Mouse (Mus musculus) midbrain, embryonic 12.5 days (tissue): ENCODE measurements around the gene Olfr769. TPM values are rescaled to one million over a fixed set of nuclear protein-coding genes. Genes with fewer than 3 reads are reported as not detected.
"Not testable (repeated sequence)": the region's sequence is repeated elsewhere in the genome, so short reads cannot be mapped to it uniquely, and the experiment has no call there.

Source experiments
- ATAC-seq: fragments of 200-750 bp; cut with Nextera tagmentation; 2 replicates; pipeline ENCODE4 v1.8.0; 2017; ENCODE audit warnings: low read depth, moderate TSS enrichment, moderate library complexity; ENCODE audit not compliant: low FRiP score
- H3K27ac ChIP-seq: fragments of 300-500 bp; sonication (generic); replicated peaks from 2 replicates; pipeline ENCODE4 v1.5.1; 2016; ENCODE audit warnings: mild to moderate bottlenecking
- H3K27me3 ChIP-seq: fragments of 300-500 bp; sonication (generic); 2 replicates; pipeline ENCODE4 v1.6.1; 2016; ENCODE audit warnings: mild to moderate bottlenecking
- H3K36me3 ChIP-seq: fragments of 300-500 bp; sonication (generic); 2 replicates; pipeline ENCODE4 v1.6.1; 2016
- H3K4me1 ChIP-seq: fragments of 300-500 bp; sonication (generic); 2 replicates; pipeline ENCODE4 v1.6.1; 2016
- H3K4me2 ChIP-seq: fragments of 300-500 bp; sonication (generic); replicated peaks from 2 replicates; pipeline ENCODE4 v1.6.1; 2016; ENCODE audit warnings: mild to moderate bottlenecking, moderate library complexity
- H3K4me3 ChIP-seq: fragments of 300-500 bp; sonication (generic); 2 replicates; pipeline ENCODE4 v1.5.1; 2016; ENCODE audit warnings: mild to moderate bottlenecking
- H3K9ac ChIP-seq: fragments of 300-500 bp; sonication (generic); replicated peaks from 2 replicates; pipeline ENCODE4 v1.6.1; 2016; ENCODE audit warnings: mild to moderate bottlenecking, moderate library complexity
- H3K9me3 ChIP-seq: fragments of 300-500 bp; sonication (generic); 2 replicates; pipeline ENCODE4 v1.6.1; 2016; ENCODE audit warnings: mild to moderate bottlenecking
- WGBS: fragments of 180-500 bp; shearing (Covaris S2); methylation state at CpG from one replicate; pipeline ENCODE4 v1.1.7; 2016; 5-methylcytosine and 5-hydroxymethylcytosine counted together
- polyA plus RNA-seq: library from polyadenylated mRNA; unstranded; fragments of >200 nt; fragmentation: Nextera tagmentation; extraction: Ambion mirVana; gene quantifications from 2 replicates; pipeline ENCODE4 v1.2.1, GENCODE M21; 2016

The Olfr769 gene
- not detected in 2 replicates for polyA plus RNA-seq

GRCm38 (mm10) chr10:129117761-129118160 is at the start of gene Olfr769:
Olfr769 (minus strand) TSS chr10:129117861.
- Histone ChIP-seq H3K4me2 (no peak within 1 kb of the TSS), H3K4me3 (no peak within 1 kb of the TSS), H3K9me3 (no peaks in the 10 kb centered on the region), H3K27me3 (no peaks in the 10 kb centered on the region), H3K4me1 (no peaks in the 10 kb centered on the region), H3K9ac (no peak within 1 kb of the TSS), H3K27ac (no peak within 1 kb of the TSS), H3K36me3 (no peaks in the 10 kb centered on the region)
- WGBS = 95% methylated on average over 2 of the region's 2 CpGs
- no peak for ATAC-seq

DNA sequence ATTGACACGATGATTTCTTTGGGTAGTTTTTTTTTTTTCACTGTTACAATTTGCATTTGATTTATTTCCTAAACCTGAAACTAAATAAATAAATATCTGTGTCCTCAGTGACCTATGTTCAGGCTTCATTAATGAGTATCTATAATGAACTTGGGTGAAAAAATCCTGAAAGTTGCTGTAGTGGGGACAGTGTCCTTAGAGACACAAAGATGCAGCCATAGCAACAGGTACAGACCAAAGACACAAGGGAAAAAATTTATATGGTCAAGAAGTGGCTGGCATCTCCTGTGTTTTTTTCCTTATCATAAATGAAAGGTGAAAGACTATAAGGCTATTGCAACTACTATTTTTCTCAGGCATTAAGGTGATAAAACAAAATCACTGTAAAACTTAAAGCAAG is 47.0 kb upstream of the Olfr769 start, which contains the start of gene Olfr771:
Gene Olfr771 (minus strand): TSS at position 101 of the 400 bp plus-strand sequence.
- ATAC-seq = no peak
- no peak within 1 kb of the TSS for H3K27ac ChIP-seq
- no peaks in the 10 kb centered on the region for H3K9me3 ChIP-seq
- no peaks in the 10 kb centered on the region for H3K4me1 ChIP-seq
- H3K36me3 ChIP-seq = no peaks in the 10 kb centered on the region
- no peak within 1 kb of the TSS for H3K4me2 ChIP-seq
- H3K9ac ChIP-seq = no peak within 1 kb of the TSS
- no peaks in the 10 kb centered on the region for H3K27me3 ChIP-seq
- no peak within 1 kb of the TSS for H3K4me3 ChIP-seq
- WGBS = 90% methylated on average over 1 of the region's 1 CpGs

GRCm38 (mm10) chr10:129138898-129139297 is 21.2 kb upstream of the Olfr769 start, which contains the start of gene Olfr770:
Olfr770 (minus strand) TSS chr10:129138998.
- 84% methylated on average over 2 of the region's 2 CpGs for WGBS
- no peaks in the 10 kb centered on the region for H3K9me3 ChIP-seq
- no peak for ATAC-seq
- H3K4me3 ChIP-seq = no peak within 1 kb of the TSS
- H3K4me2 ChIP-seq = no peak within 1 kb of the TSS
- H3K4me1 ChIP-seq = no peaks in the 10 kb centered on the region
- H3K9ac ChIP-seq = no peak within 1 kb of the TSS
- H3K27ac ChIP-seq = no peak within 1 kb of the TSS
- H3K27me3 ChIP-seq = no peaks in the 10 kb centered on the region
- H3K36me3 ChIP-seq = no peaks in the 10 kb centered on the region

- no peak overlapping the region for H3K9ac ChIP-seq
- no peak for ATAC-seq
- 95% methylated on average over 3 of the region's 3 CpGs for WGBS
- H3K36me3 ChIP-seq = no peaks in the 10 kb centered on the region
- H3K4me3 ChIP-seq = no peak overlapping the region
- no peaks in the 10 kb centered on the region for H3K9me3 ChIP-seq
- no peaks in the 10 kb centered on the region for H3K4me1 ChIP-seq
- H3K4me2 ChIP-seq = no peak overlapping the region
- H3K27ac ChIP-seq = no peak overlapping the region
- H3K27me3 ChIP-seq = no peaks in the 10 kb centered on the region
Observed at GRCm38 (mm10) chr10:129115146-129115545, 2.5 kb downstream of the Olfr769 start.

DNA sequence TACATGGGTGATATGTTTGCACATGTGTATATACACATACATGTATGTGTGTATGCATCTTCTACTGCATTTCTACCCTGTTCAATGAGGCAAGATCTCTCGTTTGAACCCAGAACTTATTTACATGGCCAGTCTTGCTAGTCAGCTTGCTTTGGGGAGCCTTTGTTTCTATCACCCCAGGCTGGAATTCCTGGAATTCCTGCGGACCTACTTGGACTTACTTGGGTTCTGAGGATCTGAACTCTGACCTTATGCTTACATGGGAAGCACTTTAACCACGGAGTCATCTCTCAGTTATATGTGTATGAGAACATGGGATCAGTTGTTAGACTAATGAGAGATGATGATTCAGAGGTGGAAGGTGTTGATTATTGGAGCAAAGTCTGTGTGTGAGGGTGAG is 16.4 kb downstream of the Olfr769 start:
- H3K27me3 ChIP-seq = no peaks in the 10 kb centered on the region
- H3K4me3 ChIP-seq = no peak overlapping the region
- no peaks in the 10 kb centered on the region for H3K36me3 ChIP-seq
- no peak overlapping the region for H3K9ac ChIP-seq
- no peak for ATAC-seq
- WGBS = 45% methylated on average over 3 of the region's 3 CpGs
- H3K4me2 ChIP-seq = no peak overlapping the region
- no peak overlapping the region for H3K27ac ChIP-seq
- no peaks in the 10 kb centered on the region for H3K4me1 ChIP-seq
- H3K9me3 ChIP-seq = no peaks in the 10 kb centered on the region

DNA sequence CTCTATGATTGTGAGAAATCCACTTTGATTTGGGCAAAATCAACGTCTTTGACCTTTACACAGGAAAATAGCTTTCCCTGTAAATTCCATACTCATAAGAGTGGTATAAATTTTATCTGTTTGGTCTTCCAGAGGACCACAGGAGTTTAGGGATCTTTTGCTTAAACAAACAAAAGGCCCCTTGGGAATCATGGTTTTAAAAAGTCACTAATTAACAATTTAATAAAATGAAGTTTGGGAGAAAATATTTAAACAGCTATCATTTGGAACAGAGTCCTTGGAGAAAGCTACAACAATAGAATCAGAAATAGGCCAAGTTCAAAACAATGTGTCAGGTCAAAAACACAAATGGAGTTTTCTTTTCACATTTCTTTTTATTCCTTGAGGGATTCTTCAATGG is 18.4 kb downstream of the Olfr769 start, which contains the start of gene Olfr768:
Gene Olfr768 (minus strand): TSS at position 101 of the 400 bp plus-strand sequence.
- no peaks in the 10 kb centered on the region for H3K4me1 ChIP-seq
- 79% methylated on average over 1 of the region's 1 CpGs for WGBS
- no peak within 1 kb of the TSS for H3K4me3 ChIP-seq
- ATAC-seq = no peak
- no peak within 1 kb of the TSS for H3K9ac ChIP-seq
- H3K27ac ChIP-seq = no peak within 1 kb of the TSS
- H3K27me3 ChIP-seq = no peaks in the 10 kb centered on the region
- H3K36me3 ChIP-seq = no peaks in the 10 kb centered on the region
- H3K4me2 ChIP-seq = no peak within 1 kb of the TSS
- H3K9me3 ChIP-seq = no peaks in the 10 kb centered on the region

- not testable (repeated sequence) for H3K4me2 ChIP-seq, H3K9ac ChIP-seq, H3K36me3 ChIP-seq, H3K27me3 ChIP-seq, ATAC-seq, H3K4me1 ChIP-seq, H3K4me3 ChIP-seq, H3K9me3 ChIP-seq, H3K27ac ChIP-seq
Observed at GRCm38 (mm10) chr10:129082810-129083209, 34.9 kb downstream of the Olfr769 start, which contains the start of gene Olfr767. Olfr767 (minus strand) TSS chr10:129082910.

- no peaks in the 10 kb centered on the region for H3K9me3 ChIP-seq
- no peak within 1 kb of the TSS for H3K27ac ChIP-seq
- WGBS = 87% methylated on average over 2 of the region's 2 CpGs
- no peaks in the 10 kb centered on the region for H3K27me3 ChIP-seq
- ATAC-seq = no peak
- no peaks in the 10 kb centered on the region for H3K36me3 ChIP-seq
- no peaks in the 10 kb centered on the region for H3K4me1 ChIP-seq
- H3K9ac ChIP-seq = no peak within 1 kb of the TSS
- no peak within 1 kb of the TSS for H3K4me3 ChIP-seq
- no peak within 1 kb of the TSS for H3K4me2 ChIP-seq
Observed at GRCm38 (mm10) chr10:129068877-129069276, 48.8 kb downstream of the Olfr769 start, which contains the start of gene Olfr766-ps1. Olfr766-ps1 (minus strand) TSS chr10:129068977.

Other genes with a start within 250 kb of the Olfr769 start
- gene Gdf11, start 226.1 kb downstream of the Olfr769 start, polyA plus RNA-seq = 10.8 and 12.0 TPM in 2 replicates
- gene Cd63, start 216.9 kb downstream of the Olfr769 start, polyA plus RNA-seq = 168 and 190 TPM in 2 replicates
- 16.2 and 16.6 TPM in 2 replicates for gene Rdh5, start 195.0 kb downstream of the Olfr769 start, polyA plus RNA-seq
- 235 and 249 TPM in 2 replicates for gene Bloc1s1, start 193.8 kb downstream of the Olfr769 start, polyA plus RNA-seq
- 2.1 TPM in 2 replicates for gene Itga7, start 184.0 kb downstream of the Olfr769 start, polyA plus RNA-seq
- not detected in 2 replicates for gene Mettl7b, start 156.9 kb downstream of the Olfr769 start, polyA plus RNA-seq
- not detected in 2 replicates for gene Olfr9, start 128.4 kb downstream of the Olfr769 start, polyA plus RNA-seq
- not detected in 2 replicates for gene Olfr763, start 107.1 kb downstream of the Olfr769 start, polyA plus RNA-seq
- not detected in 2 replicates for gene Olfr764-ps1, start 78.0 kb downstream of the Olfr769 start, polyA plus RNA-seq
- gene Olfr765, start 67.9 kb downstream of the Olfr769 start, polyA plus RNA-seq = not detected in 2 replicates
- not detected in 2 replicates for gene Olfr766-ps1, start 48.9 kb downstream of the Olfr769 start, polyA plus RNA-seq
- not detected in 2 replicates for gene Olfr767, start 35.0 kb downstream of the Olfr769 start, polyA plus RNA-seq
- not detected in 2 replicates for gene Olfr768, start 18.5 kb downstream of the Olfr769 start, polyA plus RNA-seq
- gene Olfr770, start 21.1 kb upstream of the Olfr769 start, polyA plus RNA-seq = not detected in 2 replicates
- gene Olfr771, start 46.9 kb upstream of the Olfr769 start, polyA plus RNA-seq = not detected in 2 replicates
- not detected in 2 replicates for gene Olfr772, start 60.1 kb upstream of the Olfr769 start, polyA plus RNA-seq
- gene Olfr773, start 69.6 kb upstream of the Olfr769 start, polyA plus RNA-seq = not detected in 2 replicates
- gene Olfr774, start 118.3 kb upstream of the Olfr769 start, polyA plus RNA-seq = not detected in 2 replicates
- gene Olfr775, start 130.6 kb upstream of the Olfr769 start, polyA plus RNA-seq = not detected in 2 replicates
- not detected in 2 replicates for gene Olfr776, start 141.3 kb upstream of the Olfr769 start, polyA plus RNA-seq
- not detected in 2 replicates for gene Olfr777, start 153.6 kb upstream of the Olfr769 start, polyA plus RNA-seq
- gene Olfr780, start 200.3 kb upstream of the Olfr769 start, polyA plus RNA-seq = not detected in 2 replicates
- gene Olfr781, start 211.0 kb upstream of the Olfr769 start, polyA plus RNA-seq = not detected in 2 replicates
- gene Olfr782, start 231.0 kb upstream of the Olfr769 start, polyA plus RNA-seq = not detected in 2 replicates